8 mouse cellular contexts compared by ENCODE assay signal in the genomic region with DNA sequence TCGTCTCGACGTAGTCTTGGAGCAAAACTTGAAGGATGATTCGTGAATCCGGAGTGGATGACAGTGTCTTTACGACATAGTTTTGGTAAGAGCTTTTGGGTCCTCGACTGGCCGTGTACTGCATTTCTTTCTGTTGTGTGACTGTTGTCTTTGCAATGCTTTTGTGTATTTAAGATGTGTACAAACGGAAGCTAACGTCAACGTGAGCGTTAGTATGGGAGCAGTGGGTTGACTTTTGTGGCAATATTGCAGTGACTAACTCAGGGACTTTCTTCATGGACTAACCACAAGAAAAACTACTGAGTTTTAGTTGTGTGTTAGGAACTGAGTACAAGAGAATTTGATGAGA. TPM values are rescaled to one million over a fixed set of nuclear protein-coding genes. Genes with fewer than 3 reads are reported as not detected.
A peak's percentile ranks its signal among the peaks of the same experiment; 100 is the strongest.
DNase-seq lines count a peak whose midpoint lies in the region; ATAC-seq and TF ChIP-seq lines count a peak whose summit lies in the region.

No protein-coding gene starts in this region.

- WGBS in liver, adult 2 months: 0% methylated on average over 12 of the region's 12 CpGs
- WGBS in embryonic facial prominence, embryonic 10.5 days: under 1% methylated on average over 12 of the region's 12 CpGs
- WGBS in intestine, embryonic 16.5 days: under 1% methylated on average over 12 of the region's 12 CpGs
- WGBS in neural tube, embryonic 12.5 days: under 1% methylated on average over 12 of the region's 12 CpGs

- peak overlapping the region; percentile 81 for H3K4me3 ChIP-seq in liver, adult 2 months (ENCODE audit: insufficient read depth, low read depth, low read length)
- peak overlapping the region; percentile 83 for H3K4me3 ChIP-seq in embryonic facial prominence, embryonic 10.5 days
- peak overlapping the region; percentile 80 for H3K4me3 ChIP-seq in intestine, embryonic 16.5 days (ENCODE audit: low read length)
- H3K4me3 ChIP-seq in neural tube, embryonic 12.5 days: peak overlapping the region; percentile 77

- H3K9ac ChIP-seq in liver, adult 2 months (ENCODE audit: low read depth, low read length): peak overlapping the region; percentile 74
- peak overlapping the region; percentile 85 for H3K9ac ChIP-seq in intestine, embryonic 16.5 days (ENCODE audit: low read depth, low read length)
- H3K9ac ChIP-seq in neural tube, embryonic 12.5 days: peak overlapping the region; percentile 64

- no peak for TF ChIP-seq POLR2A in liver, adult 2 months (IDR thresholded peaks at IDR 0.05; ENCODE audit: extremely low read depth, insufficient read depth, low read length)

- H3K36me3 ChIP-seq in liver, adult 2 months (ENCODE audit: control insufficient read depth, insufficient read depth, low read length): no peaks in the 10 kb centered on the region
- H3K36me3 ChIP-seq in embryonic facial prominence, embryonic 10.5 days (replicated peaks): peaks cover 19% of the 10 kb centered on the region
- no peaks in the 10 kb centered on the region for H3K36me3 ChIP-seq in intestine, embryonic 16.5 days (ENCODE audit: control insufficient read depth, insufficient read depth, low read length)
- H3K36me3 ChIP-seq in neural tube, embryonic 12.5 days: no peaks in the 10 kb centered on the region

- no peaks in the 10 kb centered on the region for H3K27me3 ChIP-seq in liver, adult 2 months (ENCODE audit: control insufficient read depth, insufficient read depth, low read length)
- H3K27me3 ChIP-seq in embryonic facial prominence, embryonic 10.5 days (replicated peaks; ENCODE audit: low read depth, poor library complexity, severe bottlenecking): no peaks in the 10 kb centered on the region
- H3K27me3 ChIP-seq in intestine, embryonic 16.5 days (replicated peaks; ENCODE audit: control insufficient read depth, insufficient read depth, low read length): no peaks in the 10 kb centered on the region
- H3K27me3 ChIP-seq in neural tube, embryonic 12.5 days (replicated peaks): no peaks in the 10 kb centered on the region

- no peaks in the 10 kb centered on the region for H3K9me3 ChIP-seq in embryonic facial prominence, embryonic 10.5 days
- H3K9me3 ChIP-seq in intestine, embryonic 16.5 days (ENCODE audit: control insufficient read depth, low read length): no peaks in the 10 kb centered on the region
- no peaks in the 10 kb centered on the region for H3K9me3 ChIP-seq in neural tube, embryonic 12.5 days

- H3K79me2 ChIP-seq in liver, adult 2 months (ENCODE audit: control insufficient read depth, insufficient read depth, low read length): peaks cover 9% of the 10 kb centered on the region; the same call in 1 of the 2 replicates

- peaks cover 13% of the 10 kb centered on the region for H3K4me1 ChIP-seq in liver, adult 2 months (ENCODE audit: control insufficient read depth, insufficient read depth, low read length)
- H3K4me1 ChIP-seq in embryonic facial prominence, embryonic 10.5 days: peaks cover 32% of the 10 kb centered on the region
- H3K4me1 ChIP-seq in intestine, embryonic 16.5 days (ENCODE audit: control insufficient read depth, insufficient read depth, low read length): peaks cover 25% of the 10 kb centered on the region
- peaks cover 34% of the 10 kb centered on the region for H3K4me1 ChIP-seq in neural tube, embryonic 12.5 days

- peak overlapping the region; percentile 79 for H3K4me2 ChIP-seq in intestine, embryonic 16.5 days (ENCODE audit: low read depth, low read length)
- H3K4me2 ChIP-seq in neural tube, embryonic 12.5 days (replicated peaks): peak overlapping the region; percentile 80

- no peak for TF ChIP-seq CTCF in liver, adult 2 months (IDR thresholded peaks at IDR 0.05; ENCODE audit: low read depth, low read length)

- intact Hi-C loops in left cerebral cortex, postnatal 14 days (cut with DNase I): loop anchor here (5.0 kb wide), 1 partner anchor 34 kb away; no protein-coding TSS in a partner anchor

- no peak for DNase-seq in liver, adult 2 months (ENCODE audit: extremely low read depth, low read depth, low spot score)
- DNase-seq in liver: no peak
- DNase-seq in embryonic facial prominence, embryonic 10.5 days (ENCODE audit: low spot score): no peak
- DNase-seq in testis, postnatal 14 days (ENCODE audit: low spot score): no peak
- DNase-seq in ovary, postnatal 14 days (ENCODE audit: low spot score): no peak
- no peak for DNase-seq in left cerebral cortex, postnatal 14 days (ENCODE audit: low spot score in 2 of 2)

- ATAC-seq in intestine, embryonic 16.5 days: no peak
- no peak for ATAC-seq in neural tube, embryonic 12.5 days (ENCODE audit: low FRiP score, low read depth)

- H3K27ac ChIP-seq in liver, adult 2 months (replicated peaks; ENCODE audit: insufficient read depth, low read depth, low read length): peak overlapping the region; percentile 69; the same call in 1 of the 2 replicates
- H3K27ac ChIP-seq in embryonic facial prominence, embryonic 10.5 days (replicated peaks): peak overlapping the region; percentile 91
- peak overlapping the region; percentile 76 for H3K27ac ChIP-seq in intestine, embryonic 16.5 days (ENCODE audit: low read length)
- H3K27ac ChIP-seq in neural tube, embryonic 12.5 days: no peak overlapping the region

RNA-seq across cellular contexts. Expression of a gene that starts 0.7 kb away (rescaled TPM):
- total RNA-seq in liver, adult 2 months (2014; rRNA removed): 7.0 and 9.5 TPM in 2 replicates
- 1.4 and 1.5 TPM in 2 replicates for polyA plus RNA-seq in liver, adult 2 months (2012; rRNA removed)
- polyA plus RNA-seq in embryonic facial prominence, embryonic 10.5 days (2016; fragmentation: Nextera tagmentation; extraction: Ambion mirVana): 36.2 and 40.7 TPM in 2 replicates
- 21.0 and 26.1 TPM in 2 replicates for polyA plus RNA-seq in intestine, embryonic 16.5 days (2015; fragmentation: Nextera tagmentation; extraction: Ambion mirVana)
- 23.0 and 23.7 TPM in 2 replicates for polyA plus RNA-seq in neural tube, embryonic 12.5 days (2016; fragmentation: Nextera tagmentation; extraction: Ambion mirVana)
- 1 to 10 TPM; 1.6 to 1.8 TPM for total RNA-seq in left cerebral cortex, postnatal 14 days (2021)

RNA-seq across cellular contexts. Expression of a gene that starts 0.8 kb away (rescaled TPM):
- total RNA-seq in liver, adult 2 months (2014; rRNA removed): 18.1 and 20.2 TPM in 2 replicates
- 11.4 and 13.9 TPM in 2 replicates for polyA plus RNA-seq in liver, adult 2 months (2012; rRNA removed)
- 59.0 and 68.3 TPM in 2 replicates for polyA plus RNA-seq in embryonic facial prominence, embryonic 10.5 days (2016; fragmentation: Nextera tagmentation; extraction: Ambion mirVana)
- polyA plus RNA-seq in intestine, embryonic 16.5 days (2015; fragmentation: Nextera tagmentation; extraction: Ambion mirVana): 43.1 and 47.5 TPM in 2 replicates
- polyA plus RNA-seq in neural tube, embryonic 12.5 days (2016; fragmentation: Nextera tagmentation; extraction: Ambion mirVana): 35.2 and 39.5 TPM in 2 replicates
- 10 to 100 TPM; 22.4 to 24.0 TPM for total RNA-seq in left cerebral cortex, postnatal 14 days (2021)

RNA-seq across cellular contexts. Expression of a gene that starts 36.6 kb away (rescaled TPM):
- total RNA-seq in liver, adult 2 months (2014; rRNA removed): 4.3 and 4.4 TPM in 2 replicates
- 0.33 and 0.97 TPM in 2 replicates for polyA plus RNA-seq in liver, adult 2 months (2012; rRNA removed)
- polyA plus RNA-seq in embryonic facial prominence, embryonic 10.5 days (2016; fragmentation: Nextera tagmentation; extraction: Ambion mirVana): 5.7 TPM in 2 replicates
- polyA plus RNA-seq in intestine, embryonic 16.5 days (2015; fragmentation: Nextera tagmentation; extraction: Ambion mirVana): 3.4 and 4.3 TPM in 2 replicates
- 8.7 and 10.3 TPM in 2 replicates for polyA plus RNA-seq in neural tube, embryonic 12.5 days (2016; fragmentation: Nextera tagmentation; extraction: Ambion mirVana)
- total RNA-seq in left cerebral cortex, postnatal 14 days (2021): 10 to 100 TPM; 11.4 to 14.9 TPM
